Mouse (Mus musculus): ENCODE measurements around the gene Wtap. TPM values are rescaled to one million over a fixed set of nuclear protein-coding genes. Genes with fewer than 3 reads are reported as not detected.
A peak's percentile ranks its signal among the peaks of the same experiment; 100 is the strongest.
"Not testable (repeated sequence)": the region's sequence is repeated elsewhere in the genome, so short reads cannot be mapped to it uniquely, and the experiment has no call there.

The Wtap gene
- total RNA-seq (2012; rRNA removed) (61.1 and 63.5 TPM in 2 replicates), polyA plus RNA-seq (2012; ENCODE audit: insufficient read depth in 1 of 2, insufficient read length in 2 of 2, low read depth in 1 of 2, low replicate concordance in 2 of 2, missing spikeins in 1 of 2) (10 to 100 TPM in 1 of 2 experiments, not detected in 1; 74.0 TPM)

DNA sequence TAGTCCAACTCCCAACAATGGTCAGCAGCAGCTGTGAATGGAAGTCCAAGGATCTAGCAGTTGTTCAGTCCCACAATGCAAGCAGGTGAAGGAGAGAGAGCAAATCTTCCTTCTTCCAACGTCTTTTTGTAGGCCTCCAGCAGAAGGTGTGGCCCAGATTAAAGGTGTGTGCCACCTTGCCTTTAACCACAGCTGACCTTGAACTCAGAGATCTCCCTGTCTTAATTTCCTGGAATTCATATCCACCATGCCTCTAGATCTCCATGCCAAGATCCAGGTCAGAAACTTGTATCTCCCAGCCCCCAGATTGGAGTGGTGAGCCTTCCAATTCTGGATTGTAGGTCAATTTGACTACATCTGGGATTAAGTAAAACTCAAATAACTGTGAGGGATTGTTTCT, at the start of gene Wtap:
Gene Wtap, minus strand, starts transcription at position 101 of the 400 bp plus-strand sequence.
- peaks cover 26% of the 10 kb centered on the region for H3K79me2 ChIP-seq (ENCODE audit: control insufficient read depth, insufficient read depth, low read length, poor library complexity)
- H3K9ac ChIP-seq (ENCODE audit: control insufficient read depth, low read depth, low read length, poor library complexity, severe bottlenecking): peak within 1 kb of the TSS; percentile 100
- TF ChIP-seq CHD1 (IDR thresholded peaks at IDR 0.05; ENCODE audit: low read depth, low read length) (no peak), HCFC1 (IDR thresholded peaks at IDR 0.05; ENCODE audit: low read depth, low read length) (no peak), MAZ (IDR thresholded peaks at IDR 0.05; ENCODE audit: low read depth, low read length) (no peak), SIN3A (IDR thresholded peaks at IDR 0.05; ENCODE audit: low read length) (no peak), ZNF384 (IDR thresholded peaks at IDR 0.05; ENCODE audit: low read depth, low read length) (no peak), MYB (IDR thresholded peaks at IDR 0.05; ENCODE audit: low read depth, low read length) (no peak), CTCF (IDR thresholded peaks at IDR 0.05 in 2 of 3, conservative IDR thresholded peaks at IDR 0.05 in 1 of 3; ENCODE audit: control insufficient read depth in 1 of 3, insufficient read depth in 1 of 3, low read depth in 2 of 3, low read length in 3 of 3, poor library complexity in 1 of 3, severe bottlenecking in 1 of 3) (no peak), NELFE (IDR thresholded peaks at IDR 0.05; ENCODE audit: low read depth, low read length) (no peak), ELF1 (IDR thresholded peaks at IDR 0.05; ENCODE audit: low read depth, low read length) (no peak), POLR2A (IDR thresholded peaks at IDR 0.05; ENCODE audit: control insufficient read depth in 1 of 2, insufficient read depth in 1 of 2, low read depth in 1 of 2, low read length in 2 of 2, poor library complexity in 1 of 2) (no peak), MAX (IDR thresholded peaks at IDR 0.05; ENCODE audit: low read length) (no peak), E2F4 (IDR thresholded peaks at IDR 0.05; ENCODE audit: borderline replicate concordance, low read depth, low read length) (no peak), RAD21 (IDR thresholded peaks at IDR 0.05; ENCODE audit: low read depth, low read length) (no peak), USF1 (IDR thresholded peaks at IDR 0.05; ENCODE audit: low read depth, low read length) (no peak), USF2 (IDR thresholded peaks at IDR 0.05; ENCODE audit: borderline replicate concordance in 1 of 2, insufficient read depth in 1 of 2, low read depth in 1 of 2, low read length in 2 of 2) (no peak), TCF12 (IDR thresholded peaks at IDR 0.05; ENCODE audit: low read depth, low read length) (no peak), BHLHE40 (IDR thresholded peaks at IDR 0.05; ENCODE audit: borderline replicate concordance, low read depth, low read length) (no peak), SMC3 (IDR thresholded peaks at IDR 0.05; ENCODE audit: low read depth, low read length) (no peak), CHD2 (IDR thresholded peaks at IDR 0.05; ENCODE audit: low read length) (no peak), MAFK (IDR thresholded peaks at IDR 0.05; ENCODE audit: borderline replicate concordance, low read depth, low read length) (no peak)
- H3K4me3 ChIP-seq (ENCODE audit: control insufficient read depth in 1 of 2, insufficient read depth in 1 of 2, low read depth in 2 of 2, low read length in 2 of 2): peak within 1 kb of the TSS; percentile 74 to 98
- no peak for DNase-seq (ENCODE audit: low read depth, low spot score)
- H3K36me3 ChIP-seq (ENCODE audit: control insufficient read depth in 1 of 2, insufficient read depth in 2 of 2, low read length in 2 of 2): peaks cover 0 to 6% of the 10 kb centered on the region in 2 experiments; a peak in 2 of 4 replicates
- H3K27me3 ChIP-seq (ENCODE audit: control insufficient read depth in 1 of 2, insufficient read depth in 2 of 2, low read length in 2 of 2): no peaks in the 10 kb centered on the region
- H3K27ac ChIP-seq (ENCODE audit: control insufficient read depth, low read depth, low read length): peak within 1 kb of the TSS; percentile 83
- H3K9me3 ChIP-seq (replicated peaks; ENCODE audit: insufficient read depth, low read length): no peaks in the 10 kb centered on the region
- H3K4me1 ChIP-seq (ENCODE audit: control insufficient read depth in 1 of 2, insufficient read depth in 2 of 2, low read length in 2 of 2): peaks cover 0 to 2% of the 10 kb centered on the region in 2 experiments; a peak in 2 of 4 replicates

DNA sequence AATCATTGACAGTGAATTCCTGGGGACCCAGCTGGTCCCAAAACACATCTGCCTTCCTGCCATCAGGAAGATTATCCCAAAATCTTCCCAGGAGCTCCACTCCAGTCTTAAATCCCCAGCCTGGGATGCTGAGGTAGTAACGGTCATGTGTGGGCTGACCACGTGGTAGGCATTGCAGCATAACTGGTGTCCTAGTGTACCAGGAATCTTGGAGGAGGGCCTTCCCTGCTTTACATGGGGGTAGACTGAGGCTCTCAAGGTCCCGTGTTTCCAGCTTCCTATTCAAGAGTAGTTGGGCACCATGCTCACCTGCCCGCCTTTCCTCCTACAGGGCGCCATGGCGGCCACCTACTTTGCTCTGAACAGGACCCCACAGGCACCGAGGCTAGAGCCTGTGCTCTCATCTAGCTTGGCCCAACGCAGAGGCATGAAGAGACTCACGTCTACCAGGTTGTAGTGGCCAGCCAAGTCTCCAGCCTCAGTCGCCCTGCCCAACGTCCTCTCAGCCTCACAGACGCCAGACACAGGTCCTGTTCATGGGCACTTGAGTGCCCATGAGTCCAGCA, 42.7 kb upstream of the Wtap start:
- not testable (repeated sequence) for H3K9me3 ChIP-seq (replicated peaks; ENCODE audit: insufficient read depth, low read length); H3K4me3 ChIP-seq (ENCODE audit: control insufficient read depth in 1 of 2, insufficient read depth in 1 of 2, low read depth in 2 of 2, low read length in 2 of 2); H3K9ac ChIP-seq (ENCODE audit: control insufficient read depth, low read depth, low read length, poor library complexity, severe bottlenecking); H3K27me3 ChIP-seq (ENCODE audit: control insufficient read depth in 1 of 2, insufficient read depth in 2 of 2, low read length in 2 of 2); H3K27ac ChIP-seq (ENCODE audit: control insufficient read depth, low read depth, low read length); H3K4me1 ChIP-seq (ENCODE audit: control insufficient read depth in 1 of 2, insufficient read depth in 2 of 2, low read length in 2 of 2); H3K36me3 ChIP-seq (ENCODE audit: control insufficient read depth in 1 of 2, insufficient read depth in 2 of 2, low read length in 2 of 2); H3K79me2 ChIP-seq (ENCODE audit: control insufficient read depth, insufficient read depth, low read length, poor library complexity); DNase-seq (ENCODE audit: low read depth, low spot score)

All from MEL (cell line).